Mouse (Mus musculus): Measurements from ENCODE around the gene Gad2.

The Gad2 gene

GRCm38 (mm10) chr2:22646134-22646533 lies 24.1 kb downstream of the Gad2 start:
- DNase-seq (ENCODE audit: low spot score) = no peak

GRCm38 (mm10) chr2:22648394-22648793 lies 26.4 kb downstream of the Gad2 start:
- DNase-seq (ENCODE audit: low spot score) = no peak

- DNase-seq (ENCODE audit: low spot score) = no peak
Observed at GRCm38 (mm10) chr2:22651826-22652225, 29.8 kb downstream of the Gad2 start.

- no peak for DNase-seq (ENCODE audit: low spot score)
Observed at GRCm38 (mm10) chr2:22663731-22664130, 41.7 kb downstream of the Gad2 start.

- no peak for DNase-seq (ENCODE audit: low spot score)
Observed at GRCm38 (mm10) chr2:22670415-22670814, 48.4 kb downstream of the Gad2 start.

GRCm38 (mm10) chr2:22671348-22671747 lies 49.3 kb downstream of the Gad2 start:
- DNase-seq (ENCODE audit: low spot score) = no peak

GRCm38 (mm10) chr2:22677066-22677465 lies 55.1 kb downstream of the Gad2 start:
- no peak for DNase-seq (ENCODE audit: low spot score)

GRCm38 (mm10) chr2:22679944-22680343 lies 57.9 kb downstream of the Gad2 start:
- no peak for DNase-seq (ENCODE audit: low spot score)

GRCm38 (mm10) chr2:22689969-22690368 lies 68.0 kb downstream of the Gad2 start:
- no peak for DNase-seq (ENCODE audit: low spot score)

- no peak for DNase-seq (ENCODE audit: low spot score)
Observed at GRCm38 (mm10) chr2:22704780-22705727, 83.0 kb downstream of the Gad2 start.

GRCm38 (mm10) chr2:22706233-22706632 lies 84.2 kb downstream of the Gad2 start:
- no peak for DNase-seq (ENCODE audit: low spot score)

GRCm38 (mm10) chr2:22721522-22722470 lies 99.8 kb downstream of the Gad2 start:
- DNase-seq (ENCODE audit: low spot score) = peak; percentile 9

GRCm38 (mm10) chr2:22723927-22724534 lies 102.0 kb downstream of the Gad2 start:
- no peak for DNase-seq (ENCODE audit: low spot score)

- no peak for DNase-seq (ENCODE audit: low spot score)
Observed at GRCm38 (mm10) chr2:22727113-22727512, 105.1 kb downstream of the Gad2 start.

- no peak for DNase-seq (ENCODE audit: low spot score)
Observed at GRCm38 (mm10) chr2:22736134-22736533, 114.1 kb downstream of the Gad2 start.

GRCm38 (mm10) chr2:22739369-22739768 lies 117.4 kb downstream of the Gad2 start:
- DNase-seq (ENCODE audit: low spot score) = no peak

- no peak for DNase-seq (ENCODE audit: low spot score)
Observed at GRCm38 (mm10) chr2:22740441-22740840, 118.4 kb downstream of the Gad2 start.

- DNase-seq (ENCODE audit: low spot score) = no peak
Observed at GRCm38 (mm10) chr2:22741222-22741621, 119.2 kb downstream of the Gad2 start.

Measured in testis, postnatal 14 days (tissue).